Mouse (Mus musculus): ENCODE measurements at regions not wholly inside any gene's neighbourhood (a gene's known extent, or its start where the extent isn't known, plus 50 kb on each side); places are given as distances from the start of the nearest gene placed in this dataset.

- TF ChIP-seq CTCF (IDR thresholded peaks at IDR 0.05; ENCODE audit: low read depth), result no peak
- ATAC-seq, result no peak
- Histone ChIP-seq H3K36me3 (ENCODE audit: control insufficient read depth, insufficient read depth) (no peaks in the 10 kb centered on the region), H3K4me3 (ENCODE audit: low read depth, low read length) (no peak overlapping the region), H3K27me3 (replicated peaks; ENCODE audit: control insufficient read depth, insufficient read depth, low read length) (no peaks in the 10 kb centered on the region), H3K4me2 (replicated peaks; ENCODE audit: low read depth) (no peak overlapping the region), H3K27ac (ENCODE audit: low read depth, low read length) (no peak overlapping the region), H3K9me3 (ENCODE audit: control insufficient read depth) (no peaks in the 10 kb centered on the region), H3K9ac (ENCODE audit: low read depth, low read length) (no peak overlapping the region), H3K4me1 (replicated peaks; ENCODE audit: control insufficient read depth, insufficient read depth, low read length) (no peaks in the 10 kb centered on the region)
- WGBS, result 78% methylated on average over 3 of the region's 3 CpGs
Observed at GRCm38 (mm10) chr1:124790130-124790529, 645.4 kb downstream of the Actr3 start.

- ATAC-seq, result no peak
- Histone ChIP-seq H3K4me3 (ENCODE audit: low read depth, low read length) (no peak overlapping the region), H3K4me2 (replicated peaks; ENCODE audit: low read depth) (no peak overlapping the region), H3K36me3 (ENCODE audit: control insufficient read depth, insufficient read depth) (no peaks in the 10 kb centered on the region), H3K4me1 (replicated peaks; ENCODE audit: control insufficient read depth, insufficient read depth, low read length) (no peaks in the 10 kb centered on the region), H3K27me3 (replicated peaks; ENCODE audit: control insufficient read depth, insufficient read depth, low read length) (no peaks in the 10 kb centered on the region), H3K9ac (ENCODE audit: low read depth, low read length) (no peak overlapping the region), H3K9me3 (ENCODE audit: control insufficient read depth) (no peaks in the 10 kb centered on the region), H3K27ac (ENCODE audit: low read depth, low read length) (no peak overlapping the region)
- WGBS, result 81% methylated on average over 2 of the region's 2 CpGs
- TF ChIP-seq CTCF (IDR thresholded peaks at IDR 0.05; ENCODE audit: low read depth), result no peak
Observed at GRCm38 (mm10) chr1:124783066-124783465, 652.5 kb downstream of the Actr3 start.

- H3K27ac ChIP-seq (ENCODE audit: low read depth, low read length), result no peak overlapping the region
- no peaks in the 10 kb centered on the region for H3K27me3 ChIP-seq (replicated peaks; ENCODE audit: control insufficient read depth, insufficient read depth, low read length)
- H3K4me1 ChIP-seq (replicated peaks; ENCODE audit: control insufficient read depth, insufficient read depth, low read length), result no peaks in the 10 kb centered on the region
- WGBS, result 94% methylated on average over 2 of the region's 2 CpGs
- no peak overlapping the region for H3K4me3 ChIP-seq (ENCODE audit: low read depth, low read length)
- H3K9ac ChIP-seq (ENCODE audit: low read depth, low read length), result no peak overlapping the region
- H3K4me2 ChIP-seq (replicated peaks; ENCODE audit: low read depth), result no peak overlapping the region
- ATAC-seq, result no peak
- no peak for TF ChIP-seq CTCF (IDR thresholded peaks at IDR 0.05; ENCODE audit: low read depth)
- no peaks in the 10 kb centered on the region for H3K9me3 ChIP-seq (ENCODE audit: control insufficient read depth)
- H3K36me3 ChIP-seq (ENCODE audit: control insufficient read depth, insufficient read depth), result no peaks in the 10 kb centered on the region
Observed at GRCm38 (mm10) chr1:124777685-124778084, 657.8 kb downstream of the Actr3 start.

GRCm38 (mm10) chr1:124756721-124757120 lies 678.8 kb downstream of the Actr3 start:
- H3K9me3 ChIP-seq (ENCODE audit: control insufficient read depth), result no peaks in the 10 kb centered on the region
- no peak for TF ChIP-seq CTCF (IDR thresholded peaks at IDR 0.05; ENCODE audit: low read depth)
- no peak overlapping the region for H3K27ac ChIP-seq (ENCODE audit: low read depth, low read length)
- H3K27me3 ChIP-seq (replicated peaks; ENCODE audit: control insufficient read depth, insufficient read depth, low read length), result no peaks in the 10 kb centered on the region
- no peak overlapping the region for H3K4me3 ChIP-seq (ENCODE audit: low read depth, low read length)
- no peaks in the 10 kb centered on the region for H3K36me3 ChIP-seq (ENCODE audit: control insufficient read depth, insufficient read depth)
- no peak for ATAC-seq
- H3K4me1 ChIP-seq (replicated peaks; ENCODE audit: control insufficient read depth, insufficient read depth, low read length), result no peaks in the 10 kb centered on the region
- no peak overlapping the region for H3K9ac ChIP-seq (ENCODE audit: low read depth, low read length)
- no peak overlapping the region for H3K4me2 ChIP-seq (replicated peaks; ENCODE audit: low read depth)

- no peak overlapping the region for H3K9ac ChIP-seq (ENCODE audit: low read depth, low read length)
- no peaks in the 10 kb centered on the region for H3K4me1 ChIP-seq (replicated peaks; ENCODE audit: control insufficient read depth, insufficient read depth, low read length)
- no peaks in the 10 kb centered on the region for H3K27me3 ChIP-seq (replicated peaks; ENCODE audit: control insufficient read depth, insufficient read depth, low read length)
- no peak overlapping the region for H3K4me2 ChIP-seq (replicated peaks; ENCODE audit: low read depth)
- 69% methylated on average over 3 of the region's 3 CpGs for WGBS
- H3K27ac ChIP-seq (ENCODE audit: low read depth, low read length), result no peak overlapping the region
- ATAC-seq, result no peak
- TF ChIP-seq CTCF (IDR thresholded peaks at IDR 0.05; ENCODE audit: low read depth), result no peak
- no peaks in the 10 kb centered on the region for H3K36me3 ChIP-seq (ENCODE audit: control insufficient read depth, insufficient read depth)
- no peak overlapping the region for H3K4me3 ChIP-seq (ENCODE audit: low read depth, low read length)
- H3K9me3 ChIP-seq (ENCODE audit: control insufficient read depth), result no peaks in the 10 kb centered on the region
Observed at GRCm38 (mm10) chr1:124739777-124740176, 694.4 kb upstream of the Dpp10 start.

GRCm38 (mm10) chr1:124730364-124730763 lies 685.0 kb upstream of the Dpp10 start:
- Histone ChIP-seq H3K27ac (ENCODE audit: low read depth, low read length) (no peak overlapping the region), H3K4me3 (ENCODE audit: low read depth, low read length) (no peak overlapping the region), H3K4me1 (replicated peaks; ENCODE audit: control insufficient read depth, insufficient read depth, low read length) (no peaks in the 10 kb centered on the region), H3K9ac (ENCODE audit: low read depth, low read length) (no peak overlapping the region), H3K27me3 (replicated peaks; ENCODE audit: control insufficient read depth, insufficient read depth, low read length) (no peaks in the 10 kb centered on the region), H3K36me3 (ENCODE audit: control insufficient read depth, insufficient read depth) (no peaks in the 10 kb centered on the region), H3K4me2 (replicated peaks; ENCODE audit: low read depth) (no peak overlapping the region), H3K9me3 (ENCODE audit: control insufficient read depth) (no peaks in the 10 kb centered on the region)
- no peak for ATAC-seq
- TF ChIP-seq CTCF (IDR thresholded peaks at IDR 0.05; ENCODE audit: low read depth), result no peak

GRCm38 (mm10) chr1:124718065-124718464 lies 672.7 kb upstream of the Dpp10 start:
- H3K27me3 ChIP-seq (replicated peaks; ENCODE audit: control insufficient read depth, insufficient read depth, low read length), result no peaks in the 10 kb centered on the region
- TF ChIP-seq CTCF (IDR thresholded peaks at IDR 0.05; ENCODE audit: low read depth), result peak; percentile 74
- no peak for ATAC-seq
- no peaks in the 10 kb centered on the region for H3K4me1 ChIP-seq (replicated peaks; ENCODE audit: control insufficient read depth, insufficient read depth, low read length)
- H3K9ac ChIP-seq (ENCODE audit: low read depth, low read length), result no peak overlapping the region
- no peaks in the 10 kb centered on the region for H3K36me3 ChIP-seq (ENCODE audit: control insufficient read depth, insufficient read depth)
- no peak overlapping the region for H3K4me2 ChIP-seq (replicated peaks; ENCODE audit: low read depth)
- H3K27ac ChIP-seq (ENCODE audit: low read depth, low read length), result no peak overlapping the region
- H3K4me3 ChIP-seq (ENCODE audit: low read depth, low read length), result no peak overlapping the region
- no peaks in the 10 kb centered on the region for H3K9me3 ChIP-seq (ENCODE audit: control insufficient read depth)
- WGBS, result 0% methylated on average over 1 of the region's 1 CpGs
